In the genomic region with DNA sequence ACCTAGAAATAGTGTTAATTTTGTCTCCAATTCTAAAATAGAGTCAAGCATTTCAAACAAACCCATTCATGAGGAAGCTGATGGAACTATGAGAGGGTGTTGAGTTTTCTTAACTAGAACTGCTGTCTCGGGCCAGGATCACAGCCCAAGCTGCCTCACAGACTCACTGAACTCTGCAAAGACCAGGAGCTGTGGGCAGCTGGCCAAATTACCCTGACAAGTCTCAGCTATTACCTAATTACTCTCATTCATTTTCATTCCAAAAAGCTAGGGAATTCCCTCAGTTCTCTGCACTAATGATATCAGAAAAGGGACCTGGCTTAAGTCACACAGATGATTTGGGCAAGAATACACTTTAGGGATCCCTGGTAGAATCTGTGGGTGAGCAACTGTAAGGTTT, we compare ENCODE assay signal across 22 mouse cellular contexts.
DNase-seq lines count a peak whose midpoint lies in the region; ATAC-seq and TF ChIP-seq lines count a peak whose summit lies in the region.
"Had no signal": no experiment of that assay in that cellular context is flagged by ENCODE, and none has a peak within 500 bp of the region (broad histone marks: within the 10 kb centered on the region; RNA-seq: fewer than 3 reads in every experiment).

No protein-coding gene starts in this region.

- no peak overlapping the region for H3K4me2 ChIP-seq in kidney, embryonic 14.5 days (replicated peaks; ENCODE audit: low read depth, low read length)
- H3K4me2 ChIP-seq in lung, embryonic 16.5 days (ENCODE audit: low read depth, low read length) = no peak overlapping the region
- H3K4me2 ChIP-seq: heart, embryonic 11.5 days; hindbrain, embryonic 12.5 days; intestine, embryonic 15.5 days; limb, embryonic 12.5 days; liver, embryonic 12.5 days; midbrain, embryonic 11.5 days; neural tube, embryonic 13.5 days had no signal

- H3K27ac ChIP-seq in kidney, adult 2 months (ENCODE audit: insufficient read depth, low read depth, low read length) = no peak overlapping the region
- H3K27ac ChIP-seq in kidney, embryonic 14.5 days (ENCODE audit: low read depth, low read length) = no peak overlapping the region
- H3K27ac ChIP-seq in lung, embryonic 16.5 days (ENCODE audit: low read length) = no peak overlapping the region
- H3K27ac ChIP-seq: embryonic facial prominence, embryonic 10.5 days; hindbrain, embryonic 12.5 days; intestine, embryonic 15.5 days; limb, embryonic 12.5 days; liver, embryonic 12.5 days; macrophage; neural tube, embryonic 13.5 days had no signal

- H3K4me3 ChIP-seq in kidney, adult 2 months (ENCODE audit: insufficient read depth, low read depth, low read length) = no peak overlapping the region
- H3K4me3 ChIP-seq in kidney, embryonic 14.5 days (ENCODE audit: low read length) = no peak overlapping the region
- no peak overlapping the region for H3K4me3 ChIP-seq in lung, embryonic 16.5 days (ENCODE audit: low read length)
- H3K4me3 ChIP-seq: embryonic facial prominence, embryonic 10.5 days; hindbrain, embryonic 12.5 days; intestine, embryonic 15.5 days; limb, embryonic 12.5 days; liver, embryonic 12.5 days; neural tube, embryonic 13.5 days had no signal

- DNase-seq in cerebellum, postnatal 10 days = peak; percentile 53 to 60
- no peak for DNase-seq in cerebellum, adult 9-10 months
- DNase-seq in kidney, adult 2 months = peak; percentile 22
- DNase-seq in lung, postnatal 25 days (ENCODE audit: low spot score) = no peak
- DNase-seq in right cerebral cortex, postnatal 4 days = peak; percentile 10
- no peak for DNase-seq in right cerebral cortex, postnatal 25 days
- DNase-seq: adrenal gland, postnatal 14 days; cerebellum, adult 11-12 months; heart, postnatal 10 days; kidney, postnatal 4 days had no signal

- no peaks in the 10 kb centered on the region for H3K36me3 ChIP-seq in kidney, adult 2 months (ENCODE audit: control insufficient read depth, insufficient read depth, low read length)
- no peaks in the 10 kb centered on the region for H3K36me3 ChIP-seq in kidney, embryonic 14.5 days (ENCODE audit: control insufficient read depth, insufficient read depth, low read length)
- no peaks in the 10 kb centered on the region for H3K36me3 ChIP-seq in lung, embryonic 16.5 days (ENCODE audit: control insufficient read depth, insufficient read depth, low read length)
- H3K36me3 ChIP-seq: embryonic facial prominence, embryonic 10.5 days; hindbrain, embryonic 12.5 days; intestine, embryonic 15.5 days; limb, embryonic 12.5 days; liver, embryonic 12.5 days; neural tube, embryonic 13.5 days had no signal

- H3K9ac ChIP-seq in kidney, embryonic 14.5 days (ENCODE audit: low read depth, low read length) = no peak overlapping the region
- H3K9ac ChIP-seq in lung, embryonic 16.5 days (ENCODE audit: low read length) = no peak overlapping the region
- H3K9ac ChIP-seq: hindbrain, embryonic 12.5 days; intestine, embryonic 15.5 days; limb, embryonic 12.5 days; liver, embryonic 12.5 days; neural tube, embryonic 13.5 days had no signal

- TF ChIP-seq CTCF in kidney, adult 2 months (conservative IDR thresholded peaks at IDR 0.05; ENCODE audit: insufficient read depth, insufficient read length, low read depth, low read length) = no peak

- no peak for ATAC-seq in kidney, embryonic 14.5 days (ENCODE audit: low FRiP score, low TSS enrichment)
- 0 out of 2 replicates have a peak, but pooled peaks have one; percentile 41 for ATAC-seq in lung, embryonic 16.5 days (ENCODE audit: low read depth)
- ATAC-seq: activated CD4-positive, CD25-positive, alpha-beta regulatory T cell, adult 4 months; intestine, embryonic 15.5 days; liver, embryonic 12.5 days had no signal

- TF ChIP-seq POLR2A in kidney, adult 2 months (IDR thresholded peaks at IDR 0.05; ENCODE audit: low read depth, low read length) = no peak

- H3K9me3 ChIP-seq in kidney, embryonic 14.5 days (ENCODE audit: control insufficient read depth, low read length) = no peaks in the 10 kb centered on the region
- no peaks in the 10 kb centered on the region; the same call in 1 of the 2 replicates for H3K9me3 ChIP-seq in lung, embryonic 16.5 days (ENCODE audit: control insufficient read depth, low read length)
- H3K9me3 ChIP-seq: embryonic facial prominence, embryonic 10.5 days; hindbrain, embryonic 12.5 days; intestine, embryonic 15.5 days; limb, embryonic 12.5 days; liver, embryonic 12.5 days; neural tube, embryonic 13.5 days had no signal

- WGBS in kidney, adult 2 months = 25% methylated on average over 1 of the region's 1 CpGs
- 43% methylated on average over 1 of the region's 1 CpGs for WGBS in kidney, embryonic 14.5 days
- WGBS in lung, embryonic 16.5 days = 12% methylated on average over 1 of the region's 1 CpGs

- H3K4me1 ChIP-seq in kidney, adult 2 months (ENCODE audit: control insufficient read depth, insufficient read depth, low read length) = no peaks in the 10 kb centered on the region
- H3K4me1 ChIP-seq in kidney, embryonic 14.5 days (ENCODE audit: control insufficient read depth, insufficient read depth, low read length) = no peaks in the 10 kb centered on the region
- no peaks in the 10 kb centered on the region for H3K4me1 ChIP-seq in lung, embryonic 16.5 days (replicated peaks; ENCODE audit: control insufficient read depth, insufficient read depth, low read length)
- H3K4me1 ChIP-seq: embryonic facial prominence, embryonic 10.5 days; hindbrain, embryonic 12.5 days; intestine, embryonic 15.5 days; limb, embryonic 12.5 days; liver, embryonic 12.5 days; neural tube, embryonic 13.5 days had no signal

- no peaks in the 10 kb centered on the region; the same call in 1 of the 2 replicates for H3K27me3 ChIP-seq in kidney, adult 2 months (replicated peaks; ENCODE audit: control insufficient read depth, insufficient read depth, low read length)
- H3K27me3 ChIP-seq in kidney, embryonic 14.5 days (ENCODE audit: control insufficient read depth, insufficient read depth, low read length) = no peaks in the 10 kb centered on the region
- no peaks in the 10 kb centered on the region for H3K27me3 ChIP-seq in lung, embryonic 16.5 days (ENCODE audit: control insufficient read depth, insufficient read depth, low read depth, low read length)
- H3K27me3 ChIP-seq: hindbrain, embryonic 12.5 days; intestine, embryonic 15.5 days; limb, embryonic 12.5 days; liver, embryonic 12.5 days; neural tube, embryonic 13.5 days had no signal

Comparison
In these comparisons a context has a peak if more than half of its experiments do, and no peak if none do; other contexts are left out.
1. DNase-seq: peak in cerebellum, postnatal 10 days (2 of 2), kidney, adult 2 months (single experiment) and right cerebral cortex, postnatal 4 days (single experiment); none in cerebellum, adult 9-10 months (single experiment), lung, postnatal 25 days (single experiment) and right cerebral cortex, postnatal 25 days (single experiment).